Mouse (Mus musculus) embryonic facial prominence, embryonic 12.5 days (tissue): ENCODE results near the gene Zkscan17. TPM values are rescaled to one million over a fixed set of nuclear protein-coding genes. Genes with fewer than 3 reads are reported as not detected.
A peak's percentile ranks its signal among the peaks of the same experiment; 100 is the strongest.

ENCODE experiments used
- ATAC-seq: fragments of 200-750 bp; cut with Nextera tagmentation; 2 replicates; pipeline ENCODE4 v1.8.0; 2017; ENCODE audit not compliant: insufficient number of reproducible peaks, insufficient read depth, low FRiP score, low TSS enrichment
- H3K27ac ChIP-seq: fragments of 300-500 bp; sonication (generic); 2 replicates; pipeline ENCODE4 v1.5.1; 2016; ENCODE audit warnings: mild to moderate bottlenecking
- H3K27me3 ChIP-seq: fragments of 300-500 bp; sonication (generic); 2 replicates; pipeline ENCODE4 v1.6.1; 2016; ENCODE audit warnings: mild to moderate bottlenecking, moderate library complexity
- H3K36me3 ChIP-seq: fragments of 300-500 bp; sonication (generic); 2 replicates; pipeline ENCODE4 v1.6.1; 2016; ENCODE audit warnings: mild to moderate bottlenecking
- H3K4me1 ChIP-seq: fragments of 300-500 bp; sonication (generic); 2 replicates; pipeline ENCODE4 v1.6.1; 2016
- H3K4me2 ChIP-seq: fragments of 300-500 bp; sonication (generic); replicated peaks from 2 replicates; pipeline ENCODE4 v1.6.1; 2016; ENCODE audit warnings: mild to moderate bottlenecking, moderate library complexity
- H3K4me3 ChIP-seq: fragments of 300-500 bp; sonication (generic); 2 replicates; pipeline ENCODE4 v1.5.1; 2016; ENCODE audit warnings: mild to moderate bottlenecking
- H3K9ac ChIP-seq: fragments of 300-500 bp; sonication (generic); 2 replicates; pipeline ENCODE4 v1.6.1; 2016; ENCODE audit warnings: mild to moderate bottlenecking, moderate library complexity
- H3K9me3 ChIP-seq: fragments of 300-500 bp; sonication (generic); 2 replicates; pipeline ENCODE4 v1.6.1; 2016; ENCODE audit warnings: mild to moderate bottlenecking, moderate library complexity
- WGBS: fragments of 180-500 bp; shearing (Covaris S2); methylation state at CpG from one replicate; pipeline ENCODE4 v1.1.7; 2016; 5-methylcytosine and 5-hydroxymethylcytosine counted together
- polyA plus RNA-seq: library from polyadenylated mRNA; unstranded; fragments of >200 nt; fragmentation: Nextera tagmentation; extraction: Ambion mirVana; gene quantifications from 2 replicates; pipeline ENCODE4 v1.2.1, GENCODE M21; 2016

The Zkscan17 gene
- polyA plus RNA-seq, 1 experiment from 2014 or later: 28.3 TPM

GRCm38 (mm10) chr11:59496672-59497310 lies 29.8 kb downstream of the Zkscan17 start:
- Histone ChIP-seq H3K9me3 (no peaks in the 10 kb centered on the region), H3K36me3 (peaks cover 93% of the 10 kb centered on the region), H3K27me3 (no peaks in the 10 kb centered on the region), H3K9ac (no peak overlapping the region), H3K4me3 (no peak overlapping the region), H3K4me2 (no peak overlapping the region), H3K27ac (no peak overlapping the region), H3K4me1 (no peaks in the 10 kb centered on the region)
- 86% methylated on average over 6 of the region's 6 CpGs for WGBS
- ATAC-seq: no peak

DNA sequence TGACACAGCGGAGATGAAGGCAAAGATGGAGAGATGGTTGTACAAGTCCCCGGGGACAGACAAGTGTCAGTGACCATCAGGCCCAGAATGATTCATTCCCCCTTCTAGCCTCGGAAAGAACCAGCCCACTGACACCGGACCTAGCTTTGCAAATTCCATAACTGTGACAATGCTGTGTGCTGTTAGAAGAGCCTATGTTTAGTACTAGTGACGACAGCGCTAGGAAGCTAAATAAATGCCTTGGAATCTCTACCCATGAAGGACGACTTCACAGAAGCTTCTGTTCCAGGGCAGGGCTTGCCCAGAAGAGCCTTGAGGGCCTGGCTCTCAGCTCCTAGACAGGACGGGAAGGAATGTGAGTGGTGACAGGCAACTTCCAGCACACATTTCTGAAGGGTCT lies 40.3 kb downstream of the Zkscan17 start:
- 84% methylated on average over 8 of the region's 8 CpGs for WGBS
- ATAC-seq: no peak

DNA sequence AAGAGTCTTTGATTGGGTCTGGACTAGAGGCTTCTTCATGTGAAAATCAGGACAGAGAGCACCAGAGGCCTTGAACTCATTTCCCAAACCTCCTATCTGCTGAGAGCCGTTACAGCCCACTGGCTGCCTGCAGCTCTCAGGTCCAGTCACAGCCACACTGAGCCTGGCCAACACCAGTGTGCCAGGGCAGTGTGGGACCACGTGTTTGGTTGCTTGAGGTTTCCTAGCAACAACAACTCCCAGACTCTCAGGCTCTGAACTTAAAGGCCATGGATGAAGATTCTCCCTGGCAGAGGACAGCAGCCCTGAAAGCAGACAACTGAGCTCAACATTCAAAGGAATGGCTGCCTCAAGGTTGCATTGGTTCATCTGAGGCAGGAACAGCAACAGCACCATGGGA lies 40.9 kb downstream of the Zkscan17 start:
- H3K4me3 ChIP-seq: no peak overlapping the region
- H3K9ac ChIP-seq: no peak overlapping the region
- H3K4me1 ChIP-seq: no peaks in the 10 kb centered on the region
- H3K4me2 ChIP-seq: no peak overlapping the region
- peaks cover 51% of the 10 kb centered on the region for H3K36me3 ChIP-seq
- H3K27me3 ChIP-seq: no peaks in the 10 kb centered on the region
- ATAC-seq: no peak
- WGBS: 78% methylated on average over 2 of the region's 2 CpGs
- H3K27ac ChIP-seq: no peak overlapping the region
- no peaks in the 10 kb centered on the region for H3K9me3 ChIP-seq

More for the DNA sequence above, 40.3 kb downstream of the Zkscan17 start:
- Histone ChIP-seq H3K4me2 (no peak overlapping the region), H3K9me3 (no peaks in the 10 kb centered on the region), H3K4me3 (no peak overlapping the region), H3K27ac (no peak overlapping the region), H3K36me3 (peaks cover 57% of the 10 kb centered on the region), H3K4me1 (no peaks in the 10 kb centered on the region), H3K9ac (no peak overlapping the region), H3K27me3 (no peaks in the 10 kb centered on the region)

- H3K27me3 ChIP-seq: no peaks in the 10 kb centered on the region
- no peak overlapping the region for H3K27ac ChIP-seq
- no peak overlapping the region for H3K4me3 ChIP-seq
- H3K9ac ChIP-seq: no peak overlapping the region
- WGBS: 12% methylated on average over 2 of the region's 2 CpGs
- no peak overlapping the region for H3K4me2 ChIP-seq
- H3K4me1 ChIP-seq: no peaks in the 10 kb centered on the region
- no peak for ATAC-seq
- H3K36me3 ChIP-seq: peaks cover 32% of the 10 kb centered on the region
- no peaks in the 10 kb centered on the region for H3K9me3 ChIP-seq
Observed at GRCm38 (mm10) chr11:59483212-59483611, 43.3 kb downstream of the Zkscan17 start.

- Histone ChIP-seq H3K9ac (no peak overlapping the region), H3K9me3 (no peaks in the 10 kb centered on the region), H3K27ac (no peak overlapping the region), H3K27me3 (no peaks in the 10 kb centered on the region), H3K4me3 (no peak overlapping the region), H3K4me1 (no peaks in the 10 kb centered on the region), H3K4me2 (no peak overlapping the region), H3K36me3 (no peaks in the 10 kb centered on the region)
- WGBS: 69% methylated on average over 6 of the region's 6 CpGs
- no peak for ATAC-seq
Observed at GRCm38 (mm10) chr11:59477240-59477639, 49.3 kb downstream of the Zkscan17 start.

- Histone ChIP-seq H3K4me2 (peak within 1 kb of the TSS; percentile 76), H3K9me3 (no peaks in the 10 kb centered on the region), H3K27ac (peak within 1 kb of the TSS; percentile 52), H3K9ac (peak within 1 kb of the TSS; percentile 72), H3K27me3 (no peaks in the 10 kb centered on the region), H3K4me3 (peak within 1 kb of the TSS; percentile 56), H3K36me3 (no peaks in the 10 kb centered on the region), H3K4me1 (peaks cover 7% of the 10 kb centered on the region)
- peak; percentile 87 for ATAC-seq
- WGBS: under 1% methylated on average over 19 of the region's 19 CpGs
Observed at GRCm38 (mm10) chr11:59472326-59472677, 54.2 kb downstream of the Zkscan17 start, which contains the start of gene Zfp867. Gene Zfp867 (minus strand): TSS chr11:59472474.

GRCm38 (mm10) chr11:59471413-59472325 lies 54.9 kb downstream of the Zkscan17 start:
- H3K4me1 ChIP-seq: peaks cover 7% of the 10 kb centered on the region
- WGBS: 7% methylated on average over 37 of the region's 37 CpGs
- no peaks in the 10 kb centered on the region for H3K9me3 ChIP-seq
- ATAC-seq: peak; percentile 79
- peak overlapping the region; percentile 52 for H3K27ac ChIP-seq
- peak overlapping the region; percentile 76 for H3K4me2 ChIP-seq
- H3K9ac ChIP-seq: peak overlapping the region; percentile 72
- H3K27me3 ChIP-seq: no peaks in the 10 kb centered on the region
- peak overlapping the region; percentile 56 for H3K4me3 ChIP-seq
- H3K36me3 ChIP-seq: peaks cover 6% of the 10 kb centered on the region

DNA sequence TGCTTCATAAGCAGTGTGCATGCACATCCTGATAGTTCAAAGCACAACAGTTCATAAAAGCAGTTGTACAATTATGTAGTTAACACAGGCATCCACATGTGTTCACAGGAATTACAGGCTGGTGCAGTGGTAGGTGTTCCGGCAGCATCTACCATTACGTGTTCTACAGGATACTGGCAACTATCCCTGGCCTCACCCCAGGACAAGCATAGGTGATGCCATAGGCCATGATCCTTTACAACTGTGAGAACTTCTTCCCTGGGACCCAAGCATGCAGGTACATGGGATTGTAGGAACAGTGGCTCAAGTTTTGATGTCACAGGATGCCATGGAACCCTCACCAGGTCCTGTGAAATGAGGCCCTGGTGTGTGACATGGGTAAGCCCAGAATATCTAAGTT lies 66.1 kb downstream of the Zkscan17 start:
- no peak overlapping the region for H3K4me2 ChIP-seq
- 95% methylated on average over 2 of the region's 2 CpGs for WGBS
- no peak overlapping the region for H3K9ac ChIP-seq
- H3K4me1 ChIP-seq: peaks cover 3% of the 10 kb centered on the region; the same call in 1 of the 2 replicates
- H3K36me3 ChIP-seq: peaks cover 68% of the 10 kb centered on the region
- peaks cover 24% of the 10 kb centered on the region for H3K9me3 ChIP-seq
- H3K4me3 ChIP-seq: no peak overlapping the region
- ATAC-seq: no peak
- H3K27ac ChIP-seq: no peak overlapping the region
- no peaks in the 10 kb centered on the region for H3K27me3 ChIP-seq

DNA sequence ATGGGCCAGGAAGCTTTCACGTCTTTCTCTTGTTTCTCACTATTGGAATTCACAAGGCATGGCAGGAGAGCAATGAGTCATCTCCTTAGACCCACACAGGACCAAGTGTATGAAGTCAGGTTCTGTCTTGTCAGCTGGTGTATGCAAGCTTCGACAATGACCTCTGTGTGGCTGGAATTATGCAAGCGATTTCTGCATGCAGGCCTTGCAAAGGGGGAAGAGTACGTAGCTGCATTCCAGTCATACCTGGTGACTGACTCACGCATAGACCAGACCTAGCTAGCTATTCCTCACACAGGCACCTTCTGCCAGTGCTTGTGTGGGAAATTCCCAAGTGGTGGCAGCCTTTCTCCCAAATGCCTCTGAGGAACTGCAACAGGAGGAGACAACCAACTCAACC lies 67.6 kb downstream of the Zkscan17 start:
- Histone ChIP-seq H3K27me3 (no peaks in the 10 kb centered on the region), H3K4me1 (peaks cover 3% of the 10 kb centered on the region; the same call in 1 of the 2 replicates), H3K9ac (no peak overlapping the region), H3K4me3 (no peak overlapping the region), H3K27ac (peak overlapping the region; percentile 18), H3K36me3 (peaks cover 73% of the 10 kb centered on the region), H3K4me2 (no peak overlapping the region), H3K9me3 (peaks cover 20% of the 10 kb centered on the region)
- peak; percentile 64; the same call in 1 of the 2 replicates for ATAC-seq
- WGBS: 39% methylated on average over 5 of the region's 5 CpGs

DNA sequence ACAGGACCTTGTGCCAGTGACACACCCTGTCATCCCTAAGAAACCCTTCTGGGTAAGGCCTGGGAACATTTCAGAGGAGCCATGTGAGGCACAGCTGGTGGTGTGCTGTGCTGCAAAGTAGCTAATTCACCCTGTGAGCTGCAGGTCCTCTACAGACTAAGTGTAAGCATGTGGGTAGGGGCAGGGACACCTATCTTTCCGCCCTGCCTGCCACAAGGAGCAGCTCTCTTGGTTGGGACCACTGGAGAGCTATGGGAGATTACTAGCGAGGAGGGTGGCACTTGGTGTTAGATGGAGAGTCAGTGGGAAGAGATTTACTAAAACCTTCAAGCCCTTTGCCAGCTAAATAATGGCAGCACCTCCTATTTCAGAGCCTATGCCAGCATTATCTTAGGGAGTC lies 69.7 kb downstream of the Zkscan17 start:
- Histone ChIP-seq H3K27ac (no peak overlapping the region), H3K9ac (no peak overlapping the region), H3K4me3 (no peak overlapping the region), H3K36me3 (peaks cover 69% of the 10 kb centered on the region), H3K4me2 (no peak overlapping the region), H3K27me3 (no peaks in the 10 kb centered on the region), H3K4me1 (peaks cover 3% of the 10 kb centered on the region), H3K9me3 (no peaks in the 10 kb centered on the region)
- 80% methylated on average over 2 of the region's 2 CpGs for WGBS
- no peak for ATAC-seq

DNA sequence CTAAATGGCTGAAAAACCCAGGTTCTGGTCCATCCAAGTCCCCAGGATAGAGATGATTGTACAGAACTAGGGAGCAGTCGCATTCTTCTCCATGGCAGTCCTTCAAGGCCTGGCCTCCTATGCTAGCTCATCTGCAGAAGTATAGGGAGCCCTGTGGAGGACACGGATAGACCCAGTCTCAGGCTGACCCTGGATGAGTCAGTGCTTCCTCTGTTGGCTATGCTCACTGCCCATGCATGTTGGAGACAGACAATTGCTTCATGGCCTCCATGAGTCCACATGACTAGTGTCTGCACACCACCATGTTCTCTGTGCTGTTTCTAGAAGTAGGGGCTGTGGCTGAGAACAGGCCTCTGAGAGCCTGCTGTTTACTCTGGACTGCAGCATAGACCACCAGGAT lies 70.2 kb downstream of the Zkscan17 start:
- H3K36me3 ChIP-seq: peaks cover 65% of the 10 kb centered on the region
- WGBS: 86% methylated on average over 2 of the region's 2 CpGs

GRCm38 (mm10) chr11:59451086-59451485 lies 75.5 kb downstream of the Zkscan17 start, which contains the start of gene Snap47:
Gene Snap47 (minus strand): TSS chr11:59451186.
- H3K27me3 ChIP-seq: no peaks in the 10 kb centered on the region
- H3K4me1 ChIP-seq: peaks cover 25% of the 10 kb centered on the region
- WGBS: 80% methylated on average over 4 of the region's 4 CpGs
- peak within 1 kb of the TSS; percentile 82 for H3K9ac ChIP-seq
- no peak for ATAC-seq
- no peaks in the 10 kb centered on the region for H3K9me3 ChIP-seq
- peak within 1 kb of the TSS; percentile 90 for H3K4me3 ChIP-seq
- H3K27ac ChIP-seq: peak within 1 kb of the TSS; percentile 83
- H3K4me2 ChIP-seq: peak within 1 kb of the TSS; percentile 91
- H3K36me3 ChIP-seq: peaks cover 37% of the 10 kb centered on the region

More for the DNA sequence above, 70.2 kb downstream of the Zkscan17 start:
- Histone ChIP-seq H3K4me2 (no peak overlapping the region), H3K4me3 (no peak overlapping the region), H3K27me3 (no peaks in the 10 kb centered on the region), H3K9me3 (no peaks in the 10 kb centered on the region), H3K4me1 (peaks cover 8% of the 10 kb centered on the region), H3K9ac (no peak overlapping the region), H3K27ac (no peak overlapping the region)
- no peak for ATAC-seq
